Comparison of ENCODE assay signal across 11 mouse cellular contexts in the genomic region with DNA sequence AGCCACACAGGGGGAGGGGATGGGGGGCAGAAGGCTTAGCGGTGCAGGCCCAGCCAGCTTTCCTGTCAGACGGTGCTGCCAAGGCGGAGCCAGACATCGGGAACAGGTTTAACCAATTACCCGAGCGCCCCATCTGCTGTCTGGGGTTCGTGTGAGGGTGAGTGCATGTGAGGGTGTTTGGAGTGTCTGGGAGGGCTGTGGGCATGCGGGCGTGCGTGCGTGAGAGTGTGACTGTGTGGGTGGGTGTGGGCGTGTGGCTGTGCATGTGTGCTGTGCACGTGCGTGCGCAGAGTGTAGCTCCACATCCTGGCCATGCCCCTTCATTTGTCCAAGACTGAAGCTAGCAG. TPM values are rescaled to one million over a fixed set of nuclear protein-coding genes. Genes with fewer than 3 reads are reported as not detected.
DNase-seq lines count a peak whose midpoint lies in the region; ATAC-seq and TF ChIP-seq lines count a peak whose summit lies in the region.
"Had no signal": no experiment of that assay in that cellular context is flagged by ENCODE, and none has a peak within 500 bp of the region (broad histone marks: within the 10 kb centered on the region; RNA-seq: fewer than 3 reads in every experiment).

No protein-coding gene starts in this region.

- WGBS in lung, embryonic 15.5 days: 28% methylated on average over 15 of the region's 15 CpGs
- WGBS in forebrain, embryonic 12.5 days: 42% methylated on average over 15 of the region's 15 CpGs
- WGBS in liver, postnatal 0 days (ENCODE audit: insufficient replicate concordance): 49% methylated on average over 15 of the region's 15 CpGs

- no peak overlapping the region for H3K27ac ChIP-seq in lung, embryonic 15.5 days
- H3K27ac ChIP-seq in forebrain, embryonic 12.5 days: peak overlapping the region; percentile 54; the same call in 1 of the 2 replicates
- no peak overlapping the region for H3K27ac ChIP-seq in liver, postnatal 0 days (ENCODE audit: low read depth)
- H3K27ac ChIP-seq in gastrocnemius, adult 2 months: no peak overlapping the region
- H3K27ac ChIP-seq: heart, embryonic 10.5 days; hindbrain, embryonic 15.5 days had no signal

- H3K27me3 ChIP-seq in lung, embryonic 15.5 days: peaks cover 12% of the 10 kb centered on the region; the same call in 1 of the 2 replicates
- peaks cover 13% of the 10 kb centered on the region for H3K27me3 ChIP-seq in forebrain, embryonic 12.5 days
- no peaks in the 10 kb centered on the region for H3K27me3 ChIP-seq in liver, postnatal 0 days (ENCODE audit: insufficient read depth, low read length)

- H3K9ac ChIP-seq in lung, embryonic 15.5 days: no peak overlapping the region
- no peak overlapping the region for H3K9ac ChIP-seq in forebrain, embryonic 12.5 days
- no peak overlapping the region for H3K9ac ChIP-seq in liver, postnatal 0 days (replicated peaks)
- H3K9ac ChIP-seq: hindbrain, embryonic 15.5 days had no signal

- DNase-seq in lung, postnatal 14 days: no peak
- peak; percentile 77 for DNase-seq in layer of hippocampus, adult 9-11 months
- DNase-seq in right cerebral cortex, postnatal 4 days: peak; percentile 52
- no peak for DNase-seq in liver, postnatal 0 days
- no peak for DNase-seq in gastrocnemius, adult 2 months

- TF ChIP-seq EP300 in liver, postnatal 0 days (IDR thresholded peaks at IDR 0.05; ENCODE audit: low read depth): no peak

- no peaks in the 10 kb centered on the region for H3K36me3 ChIP-seq in lung, embryonic 15.5 days
- peaks cover 34% of the 10 kb centered on the region for H3K36me3 ChIP-seq in forebrain, embryonic 12.5 days (replicated peaks)
- no peaks in the 10 kb centered on the region for H3K36me3 ChIP-seq in liver, postnatal 0 days (replicated peaks; ENCODE audit: insufficient read depth, low read length)
- H3K36me3 ChIP-seq: heart, embryonic 10.5 days; hindbrain, embryonic 15.5 days had no signal

- no peaks in the 10 kb centered on the region for H3K9me3 ChIP-seq in lung, embryonic 15.5 days
- no peaks in the 10 kb centered on the region for H3K9me3 ChIP-seq in forebrain, embryonic 12.5 days
- H3K9me3 ChIP-seq in liver, postnatal 0 days (ENCODE audit: low read length): no peaks in the 10 kb centered on the region
- H3K9me3 ChIP-seq: heart, embryonic 10.5 days; hindbrain, embryonic 15.5 days had no signal

- peak; percentile 41; the same call in 1 of the 2 replicates for ATAC-seq in lung, embryonic 15.5 days (ENCODE audit: borderline replicate concordance, extremely low read depth, low FRiP score, low TSS enrichment)
- peak; percentile 51; the same call in 1 of the 2 replicates for ATAC-seq in forebrain, embryonic 12.5 days (ENCODE audit: low FRiP score)
- ATAC-seq in liver, postnatal 0 days: no peak

- peaks cover 5% of the 10 kb centered on the region; the same call in 1 of the 2 replicates for H3K4me1 ChIP-seq in lung, embryonic 15.5 days
- H3K4me1 ChIP-seq in forebrain, embryonic 12.5 days: peaks cover 13% of the 10 kb centered on the region; the same call in 1 of the 2 replicates
- no peaks in the 10 kb centered on the region for H3K4me1 ChIP-seq in liver, postnatal 0 days (ENCODE audit: insufficient read depth)
- H3K4me1 ChIP-seq: hindbrain, embryonic 15.5 days had no signal

- no peak for TF ChIP-seq CTCF in liver, postnatal 0 days (IDR thresholded peaks at IDR 0.05; ENCODE audit: low read depth)
- no peak for TF ChIP-seq CTCF in gastrocnemius, adult 2 months (IDR thresholded peaks at IDR 0.05)

- no peak overlapping the region for H3K4me3 ChIP-seq in lung, embryonic 15.5 days
- no peak overlapping the region for H3K4me3 ChIP-seq in forebrain, embryonic 12.5 days (replicated peaks)
- H3K4me3 ChIP-seq in liver, postnatal 0 days (ENCODE audit: low read depth, low read length): no peak overlapping the region
- no peak overlapping the region for H3K4me3 ChIP-seq in gastrocnemius, adult 2 months
- H3K4me3 ChIP-seq: heart, embryonic 10.5 days; hindbrain, embryonic 15.5 days; myocyte had no signal

- intact Hi-C loops in gastrocnemius, adult 2 months (cut with DNase I): no loop called here

- 0 out of 2 replicates have a peak overlapping the region, but pooled peaks have one; percentile 6 for H3K4me2 ChIP-seq in lung, embryonic 15.5 days
- H3K4me2 ChIP-seq in forebrain, embryonic 12.5 days: no peak overlapping the region
- no peak overlapping the region for H3K4me2 ChIP-seq in liver, postnatal 0 days (ENCODE audit: low read depth, low read length)
- H3K4me2 ChIP-seq: hindbrain, embryonic 15.5 days had no signal

RNA-seq across cellular contexts. Expression of a gene that starts 19.7 kb away (rescaled TPM):
- not detected in 2 replicates for polyA plus RNA-seq in lung, embryonic 15.5 days (2015; fragmentation: Nextera tagmentation; extraction: Ambion mirVana)
- 71.6 and 89.0 TPM in 2 replicates for polyA plus RNA-seq in forebrain, embryonic 12.5 days (2016; fragmentation: Nextera tagmentation; extraction: Ambion mirVana)
- not detected in 2 replicates for polyA plus RNA-seq in liver, postnatal 0 days (2015; fragmentation: Nextera tagmentation; extraction: Ambion mirVana)
- total RNA-seq in gastrocnemius, adult 2 months (2021): not detected
- total RNA-seq: common myeloid progenitor, adult 5-6 weeks had no signal
- polyA plus RNA-seq: myocyte had no signal

Comparison
In these comparisons a context has a peak if more than half of its experiments do, and no peak if none do; other contexts are left out.
1. DNase-seq: peak in layer of hippocampus, adult 9-11 months (single experiment) and right cerebral cortex, postnatal 4 days (single experiment); none in lung, postnatal 14 days (single experiment), liver, postnatal 0 days (single experiment) and gastrocnemius, adult 2 months (single experiment).
2. RNA of a gene that starts 19.7 kb away (polyA plus RNA-seq): 71.6 to 89.0 TPM in forebrain, embryonic 12.5 days; not detected in lung, embryonic 15.5 days and not detected in liver, postnatal 0 days; every median in the first group is over 10 times any median in the second.